Mouse (Mus musculus) embryonic facial prominence, embryonic 11.5 days (tissue): Measurements from ENCODE around the gene Fndc10. TPM values are rescaled to one million over a fixed set of nuclear protein-coding genes. Genes with fewer than 3 reads are reported as not detected.

Experiments
- ATAC-seq: fragments of 200-750 bp; cut with Nextera tagmentation; replicated peaks from 2 replicates; pipeline ENCODE4 v1.8.0; 2017; ENCODE audit warnings: low read depth; ENCODE audit not compliant: insufficient number of reproducible peaks, low FRiP score, low TSS enrichment
- DNase-seq: peaks from one replicate; pipeline ENCODE4 v3.0.0-alpha.2; 2015; ENCODE audit warnings: low spot score
- H3K27ac ChIP-seq: fragments of 300-500 bp; sonication (generic); replicated peaks from 2 replicates; pipeline ENCODE4 v1.5.1; 2014; ENCODE audit warnings: mild to moderate bottlenecking, low read depth, low read length, control low read depth
- H3K27me3 ChIP-seq: fragments of 300-500 bp; sonication (generic); 2 replicates; pipeline ENCODE4 v1.6.1; 2014; ENCODE audit warnings: mild to moderate bottlenecking, low read length, moderate library complexity, mixed read lengths; ENCODE audit not compliant: control insufficient read depth, insufficient read depth
- H3K36me3 ChIP-seq: fragments of 300-500 bp; sonication (generic); replicated peaks from 2 replicates; pipeline ENCODE4 v1.6.1; 2014; ENCODE audit warnings: low read depth, mild to moderate bottlenecking, low read length, moderate library complexity, mixed read lengths; ENCODE audit not compliant: control insufficient read depth, insufficient read depth
- H3K4me1 ChIP-seq: fragments of 300-500 bp; sonication (generic); 2 replicates; pipeline ENCODE4 v1.6.1; 2014; ENCODE audit warnings: low read length, mixed read lengths; ENCODE audit not compliant: control insufficient read depth, insufficient read depth
- H3K4me2 ChIP-seq: fragments of 300-500 bp; sonication (generic); 2 replicates; pipeline ENCODE4 v1.6.1; 2014; ENCODE audit warnings: low read depth, mild to moderate bottlenecking, control low read depth, low read length, moderate library complexity
- H3K4me3 ChIP-seq: fragments of 300-500 bp; sonication (generic); 2 replicates; pipeline ENCODE4 v1.5.1; 2014; ENCODE audit warnings: low read depth, low read length, control low read depth
- H3K9ac ChIP-seq: fragments of 300-500 bp; sonication (generic); replicated peaks from 2 replicates; pipeline ENCODE4 v1.6.1; 2014; ENCODE audit warnings: mild to moderate bottlenecking, control low read depth, low read length
- H3K9me3 ChIP-seq: fragments of 300-500 bp; sonication (generic); replicated peaks from 2 replicates; pipeline ENCODE4 v1.6.1; 2016; ENCODE audit warnings: mild to moderate bottlenecking, low read length, inconsistent platforms, mixed read lengths; ENCODE audit not compliant: control insufficient read depth
- WGBS: fragments of 180-500 bp; shearing (Covaris S2); extraction: QIAGEN DNeasy Blood & Tissue Kit; methylation state at CpG from one replicate; pipeline ENCODE4 v1.1.7; 2014; 5-methylcytosine and 5-hydroxymethylcytosine counted together
- polyA plus RNA-seq: library from polyadenylated mRNA; unstranded; fragments of >200 nt; fragmentation: Nextera tagmentation; extraction: Ambion mirVana; gene quantifications from 2 replicates; pipeline ENCODE4 v1.2.1, GENCODE M21; 2014

Gene Fndc10
- polyA plus RNA-seq, 1 experiment from 2014 or later, result 2.1 TPM

- Histone ChIP-seq H3K27me3 (peaks cover 6% of the 10 kb centered on the region; the same call in 1 of the 2 replicates), H3K36me3 (no peaks in the 10 kb centered on the region), H3K4me3 (no peak overlapping the region), H3K9ac (no peak overlapping the region), H3K27ac (no peak overlapping the region), H3K9me3 (no peaks in the 10 kb centered on the region), H3K4me1 (no peaks in the 10 kb centered on the region), H3K4me2 (no peak overlapping the region)
- 80% methylated on average over 12 of the region's 12 CpGs for WGBS
- ATAC-seq, result no peak
- DNase-seq, result no peak
Measured at GRCm38 (mm10) chr4:155690571-155691375, 3.4 kb upstream of the Fndc10 start.

DNA sequence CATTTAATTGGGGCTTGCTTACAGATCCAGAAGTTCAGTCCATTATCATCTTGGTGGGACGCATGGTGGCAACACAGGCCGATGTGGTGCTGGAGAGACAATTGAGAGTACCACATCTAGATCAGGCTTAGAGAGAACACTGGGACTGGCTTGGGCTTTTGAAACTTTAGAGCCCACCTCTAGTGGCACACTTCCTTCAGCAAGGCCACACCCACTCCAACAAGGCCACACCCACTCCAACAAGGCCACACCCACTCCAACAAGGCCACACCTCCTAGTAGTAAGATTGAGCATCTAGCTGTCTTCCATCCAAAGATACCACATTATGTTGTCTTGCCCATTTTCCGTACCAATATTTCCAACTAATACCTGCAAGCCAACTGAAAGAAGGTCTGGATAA, 1.7 kb upstream of the Fndc10 start:
- H3K9ac ChIP-seq, result no peak overlapping the region
- H3K9me3 ChIP-seq, result no peaks in the 10 kb centered on the region
- ATAC-seq, result no peak
- WGBS, result over 99% methylated on average over 3 of the region's 3 CpGs
- H3K4me3 ChIP-seq, result no peak overlapping the region
- H3K36me3 ChIP-seq, result no peaks in the 10 kb centered on the region
- H3K27ac ChIP-seq, result no peak overlapping the region
- H3K27me3 ChIP-seq, result peaks cover 6% of the 10 kb centered on the region; the same call in 1 of the 2 replicates
- DNase-seq, result no peak
- H3K4me2 ChIP-seq, result no peak overlapping the region
- H3K4me1 ChIP-seq, result no peaks in the 10 kb centered on the region

DNA sequence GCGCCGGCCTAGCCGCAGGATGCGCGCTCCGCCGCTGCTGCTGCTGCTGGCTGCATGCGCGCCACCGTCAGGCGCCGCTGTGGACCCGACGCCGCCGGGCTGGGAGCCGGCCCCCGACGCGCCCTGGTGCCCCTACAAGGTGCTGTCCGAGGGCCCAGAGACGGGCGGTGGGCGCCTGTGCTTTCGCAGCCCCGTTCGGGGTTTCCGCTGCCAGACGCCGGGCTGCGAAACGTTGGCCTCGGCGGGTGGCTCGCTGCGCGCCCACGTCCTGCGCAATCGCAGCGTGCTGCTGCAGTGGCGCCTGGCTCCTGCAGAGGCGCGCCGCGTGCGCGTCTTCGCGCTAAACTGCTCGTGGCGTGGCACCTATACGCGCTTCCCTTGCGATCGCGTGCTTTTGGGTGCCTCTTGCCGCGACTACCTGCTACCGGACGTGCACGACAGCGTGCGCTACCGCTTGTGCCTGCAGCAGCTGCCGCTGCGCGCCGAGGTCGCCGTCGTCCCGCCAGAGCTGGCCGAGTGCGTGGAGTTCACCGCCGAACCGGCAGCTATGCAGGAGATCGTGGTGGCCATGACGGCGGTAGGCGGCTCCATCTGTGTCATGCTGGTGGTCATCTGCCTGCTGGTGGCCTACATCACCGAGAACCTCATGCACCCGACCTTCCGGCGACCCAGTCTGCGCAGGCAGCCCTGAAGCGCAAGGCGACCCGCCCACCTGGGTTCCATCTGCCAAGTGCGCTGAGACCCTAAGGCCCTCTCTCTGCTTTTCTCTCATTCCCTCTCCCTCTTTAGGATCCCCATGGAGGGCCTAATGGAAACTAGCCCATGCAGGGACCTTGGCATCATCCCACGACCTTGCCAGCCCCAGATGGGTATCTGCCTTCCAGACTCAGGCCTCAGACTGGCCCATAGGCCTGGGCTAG, 600 bp downstream of the Fndc10 start:
- no peak overlapping the region; the same call in 1 of the 2 replicates for H3K27ac ChIP-seq
- H3K36me3 ChIP-seq, result no peaks in the 10 kb centered on the region
- DNase-seq (peak; percentile 66), ATAC-seq (peak; percentile 34; the same call in 1 of the 2 replicates)
- H3K4me1 ChIP-seq, result no peaks in the 10 kb centered on the region
- H3K9ac ChIP-seq, result peak overlapping the region; percentile 78
- under 1% methylated on average over 84 of the region's 92 CpGs for WGBS
- no peaks in the 10 kb centered on the region for H3K9me3 ChIP-seq
- H3K4me2 ChIP-seq, result peak overlapping the region; percentile 84
- H3K27me3 ChIP-seq, result peaks cover 6% of the 10 kb centered on the region; the same call in 1 of the 2 replicates
- peak overlapping the region; percentile 61 for H3K4me3 ChIP-seq

GRCm38 (mm10) chr4:155695531-155696062, 1.5 kb downstream of the Fndc10 start:
- Histone ChIP-seq H3K4me2 (no peak overlapping the region), H3K9ac (no peak overlapping the region), H3K4me3 (no peak overlapping the region), H3K4me1 (no peaks in the 10 kb centered on the region), H3K9me3 (no peaks in the 10 kb centered on the region), H3K27me3 (peaks cover 6% of the 10 kb centered on the region; the same call in 1 of the 2 replicates), H3K36me3 (no peaks in the 10 kb centered on the region), H3K27ac (no peak overlapping the region)
- 74% methylated on average over 4 of the region's 4 CpGs for WGBS
- ATAC-seq (no peak), DNase-seq (no peak)

GRCm38 (mm10) chr4:155696261-155697255, 2.4 kb downstream of the Fndc10 start:
- no peak for DNase-seq
- 73% methylated on average over 16 of the region's 16 CpGs for WGBS
- H3K4me3 ChIP-seq, result no peak overlapping the region
- no peak overlapping the region for H3K4me2 ChIP-seq
- H3K27ac ChIP-seq, result no peak overlapping the region
- H3K4me1 ChIP-seq, result no peaks in the 10 kb centered on the region
- no peak for ATAC-seq
- no peaks in the 10 kb centered on the region for H3K36me3 ChIP-seq
- no peaks in the 10 kb centered on the region for H3K9me3 ChIP-seq
- H3K27me3 ChIP-seq, result peaks cover 6% of the 10 kb centered on the region; the same call in 1 of the 2 replicates
- H3K9ac ChIP-seq, result no peak overlapping the region

GRCm38 (mm10) chr4:155700425-155700824, 6.3 kb downstream of the Fndc10 start:
- no peak overlapping the region for H3K27ac ChIP-seq
- ATAC-seq, result no peak
- H3K9ac ChIP-seq, result no peak overlapping the region
- H3K36me3 ChIP-seq, result no peaks in the 10 kb centered on the region
- DNase-seq, result peak; percentile 51
- no peak overlapping the region for H3K4me3 ChIP-seq
- H3K9me3 ChIP-seq, result no peaks in the 10 kb centered on the region
- H3K4me1 ChIP-seq, result no peaks in the 10 kb centered on the region
- H3K27me3 ChIP-seq, result peaks cover 2% of the 10 kb centered on the region; the same call in 1 of the 2 replicates
- H3K4me2 ChIP-seq, result no peak overlapping the region

DNA sequence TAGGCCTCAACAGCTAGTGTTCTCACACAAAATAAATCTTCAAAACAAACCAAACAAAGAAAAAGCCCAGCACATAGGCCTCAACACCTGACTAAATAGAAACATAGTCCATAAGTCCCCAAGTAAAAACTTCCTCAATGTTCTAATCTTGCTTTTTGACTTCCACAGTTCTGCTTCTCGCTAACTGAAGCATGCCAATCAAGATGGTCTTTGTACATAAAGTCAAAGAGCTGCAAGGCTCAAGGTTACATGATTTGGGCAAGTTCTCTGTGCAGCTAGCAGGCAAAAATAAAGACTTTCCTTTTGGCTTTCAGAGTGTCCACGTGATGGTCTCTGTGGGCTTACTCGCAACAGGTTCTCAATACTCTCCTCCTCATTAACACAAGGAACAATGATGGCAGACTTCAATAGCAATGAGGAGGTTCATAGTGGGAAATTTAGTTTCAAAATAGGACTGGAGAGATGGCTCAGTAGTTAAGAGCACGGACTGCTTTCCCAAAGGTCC, 9.3 kb downstream of the Fndc10 start:
- Histone ChIP-seq H3K4me2 (no peak overlapping the region), H3K9ac (no peak overlapping the region), H3K27ac (no peak overlapping the region), H3K27me3 (no peaks in the 10 kb centered on the region), H3K4me3 (no peak overlapping the region), H3K36me3 (no peaks in the 10 kb centered on the region), H3K9me3 (no peaks in the 10 kb centered on the region), H3K4me1 (no peaks in the 10 kb centered on the region)
- DNase-seq, result no peak
- 94% methylated on average over 4 of the region's 4 CpGs for WGBS
- ATAC-seq, result no peak
